ENCODE assay signal across 8 mouse cellular contexts in genomic region chr6:34910371-34911219, GRCm38 (mm10). TPM values are rescaled to one million over a fixed set of nuclear protein-coding genes. Genes with fewer than 3 reads are reported as not detected.
DNase-seq lines count a peak whose midpoint lies in the region; ATAC-seq lines count a peak whose summit lies in the region.

Gene Wdr91 (minus strand): TSS chr6:34910876.

- WGBS in intestine, embryonic 14.5 days, result under 1% methylated on average over 64 of the region's 64 CpGs

- peaks cover 7% of the 10 kb centered on the region for H3K4me1 ChIP-seq in intestine, embryonic 14.5 days (replicated peaks; ENCODE audit: control insufficient read depth, insufficient read depth, low read length)

- peak within 1 kb of the TSS; percentile 63 for H3K9ac ChIP-seq in intestine, embryonic 14.5 days (ENCODE audit: low read length)

- H3K9me3 ChIP-seq in intestine, embryonic 14.5 days (ENCODE audit: control insufficient read depth, low read length), result no peaks in the 10 kb centered on the region

- intact Hi-C loops in left cerebral cortex, postnatal 14 days (cut with DNase I), result no loop called here

- peaks cover 26% of the 10 kb centered on the region for H3K36me3 ChIP-seq in intestine, embryonic 14.5 days (ENCODE audit: control insufficient read depth, insufficient read depth, low read length)

- peak within 1 kb of the TSS; percentile 62 for H3K27ac ChIP-seq in intestine, embryonic 14.5 days (ENCODE audit: low read depth)

- ATAC-seq in intestine, embryonic 14.5 days (replicated peaks; ENCODE audit: low FRiP score, low TSS enrichment, low read depth), result peak; percentile 92

- peak within 1 kb of the TSS; percentile 77 for H3K4me3 ChIP-seq in intestine, embryonic 14.5 days (ENCODE audit: low read depth, low read length)

- DNase-seq in adrenal gland, adult (ENCODE audit: inconsistent age in 2 of 2, low spot score in 1 of 2), result peak; percentile 93 to 98
- peak; percentile 95 for DNase-seq in embryo, embryonic 10.5 days (ENCODE audit: low spot score)
- DNase-seq in gastrocnemius, postnatal 25 days, result peak; percentile 90
- peak; percentile 99 for DNase-seq in intestine, embryonic 14.5 days (ENCODE audit: low spot score)
- DNase-seq in left cerebral cortex, postnatal 14 days (ENCODE audit: low spot score in 2 of 2), result peak; percentile 92 to 95
- peak; percentile 94 for DNase-seq in mesoderm, embryonic 11.5 days (ENCODE audit: low read depth, low spot score)
- DNase-seq in right cerebral cortex, postnatal 36 days (ENCODE audit: low spot score in 2 of 2), result peak; percentile 85
- DNase-seq in yolk sac, embryonic 10.5 days (ENCODE audit: low spot score), result peak; percentile 95

- peak within 1 kb of the TSS; percentile 66 for H3K4me2 ChIP-seq in intestine, embryonic 14.5 days (ENCODE audit: low read length)

- no peaks in the 10 kb centered on the region for H3K27me3 ChIP-seq in intestine, embryonic 14.5 days (replicated peaks; ENCODE audit: control insufficient read depth, insufficient read depth, low read length)

RNA-seq across cellular contexts. Expression of gene Wdr91, which starts in this region (rescaled TPM):
- 1 to 10 TPM; 5.1 to 5.8 TPM for total RNA-seq in gastrocnemius, postnatal 25 days (2021)
- polyA plus RNA-seq in intestine, embryonic 14.5 days (2014; fragmentation: Nextera tagmentation; extraction: Ambion mirVana), result 8.2 and 9.2 TPM in 2 replicates
- 10 to 100 TPM; 30.6 to 31.2 TPM for total RNA-seq in left cerebral cortex, postnatal 14 days (2021)

Comparison
In these comparisons a context has a peak if more than half of its experiments do, and no peak if none do; other contexts are left out.
1. Peak in every context shown above with its lines: DNase-seq, ATAC-seq, H3K4me3 ChIP-seq and H3K27ac ChIP-seq.
2. RNA of gene Wdr91 (total RNA-seq): 30.6 to 31.2 TPM in left cerebral cortex, postnatal 14 days; 5.1 to 5.8 TPM in gastrocnemius, postnatal 25 days; every median in the first group is over 4 times any median in the second.